Mouse (Mus musculus) limb, embryonic 14.5 days (tissue): Measurements from ENCODE around the gene Slc3a1. TPM values are rescaled to one million over a fixed set of nuclear protein-coding genes. Genes with fewer than 3 reads are reported as not detected.

ENCODE experiments used
- ATAC-seq: fragments of 200-750 bp; cut with Nextera tagmentation; 2 replicates; pipeline ENCODE4 v1.8.0; 2017; ENCODE audit warnings: low read depth, moderate number of reproducible peaks, moderate TSS enrichment; ENCODE audit not compliant: low FRiP score
- DNase-seq: peaks from one replicate; pipeline ENCODE4 v3.0.0-alpha.2; 2015; ENCODE audit warnings: low spot score
- H3K27ac ChIP-seq: fragments of 300-500 bp; sonication (generic); replicated peaks from 2 replicates; pipeline ENCODE4 v1.5.1; 2014; ENCODE audit warnings: low read depth, mild to moderate bottlenecking, low read length, moderate library complexity, mixed read lengths
- H3K27me3 ChIP-seq: fragments of 300-500 bp; sonication (generic); 2 replicates; pipeline ENCODE4 v1.6.1; 2014; ENCODE audit warnings: low read length, mixed read lengths; ENCODE audit not compliant: control insufficient read depth, insufficient read depth
- H3K36me3 ChIP-seq: fragments of 300-500 bp; sonication (generic); 2 replicates; pipeline ENCODE4 v1.6.1; 2014; ENCODE audit warnings: mild to moderate bottlenecking, low read length, moderate library complexity, mixed read lengths; ENCODE audit not compliant: control insufficient read depth, insufficient read depth
- H3K4me1 ChIP-seq: fragments of 300-500 bp; sonication (generic); 2 replicates; pipeline ENCODE4 v1.6.1; 2014; ENCODE audit warnings: antibody characterized with exemption, low read length, mixed read lengths; ENCODE audit not compliant: control insufficient read depth, insufficient read depth
- H3K4me2 ChIP-seq: fragments of 300-500 bp; sonication (generic); replicated peaks from 2 replicates; pipeline ENCODE4 v1.6.1; 2014; ENCODE audit warnings: low read depth, mild to moderate bottlenecking, low read length, moderate library complexity; ENCODE audit not compliant: severe bottlenecking
- H3K4me3 ChIP-seq: fragments of 300-500 bp; sonication (generic); replicated peaks from 2 replicates; pipeline ENCODE4 v1.5.1; 2014; ENCODE audit warnings: low read length
- H3K9ac ChIP-seq: fragments of 300-500 bp; sonication (generic); 2 replicates; pipeline ENCODE4 v1.6.1; 2014; ENCODE audit warnings: mild to moderate bottlenecking, low read depth, low read length, moderate library complexity; ENCODE audit not compliant: severe bottlenecking
- H3K9me3 ChIP-seq: fragments of 300-500 bp; sonication (generic); 2 replicates; pipeline ENCODE4 v1.6.1; 2016; ENCODE audit warnings: low read length; ENCODE audit not compliant: control insufficient read depth
- POLR2A ChIP-seq: fragments of 200-500 bp; IDR thresholded peaks from 2 replicates; pipeline ENCODE4 v1.8.0; 2012; ENCODE audit warnings: inconsistent platforms, mild to moderate bottlenecking, moderate library complexity, borderline replicate concordance; ENCODE audit not compliant: insufficient read depth, insufficient read length; ENCODE audit errors: extremely low read depth
- WGBS: fragments of 180-500 bp; shearing (Covaris S2); extraction: QIAGEN DNeasy Blood & Tissue Kit; methylation state at CpG from one replicate; pipeline ENCODE4 v1.1.7; 2014; 5-methylcytosine and 5-hydroxymethylcytosine counted together
- polyA plus RNA-seq, 2 experiments: library from polyadenylated mRNA; depleted of rRNA in 1 of 2; stranded (reverse) in 1 of 2; unstranded in 1 of 2; fragments of >200 nt; fragmentation: Nextera tagmentation in 1 of 2; extraction: Ambion mirVana in 1 of 2; gene quantifications; 2 replicates each; pipeline versions ENCODE4 v1.2.1 to v1.2.3; 2012 to 2014

Slc3a1 gene
- polyA plus RNA-seq, 2 experiments, result 0.23 to 0.84 TPM

GRCm38 (mm10) chr17:85037855-85038254, 9.7 kb downstream of the Slc3a1 start:
- 84% methylated on average over 5 of the region's 5 CpGs for WGBS
- no peak for ATAC-seq

GRCm38 (mm10) chr17:85038311-85038710, 10.1 kb downstream of the Slc3a1 start:
- no peaks in the 10 kb centered on the region for H3K4me1 ChIP-seq
- no peaks in the 10 kb centered on the region for H3K9me3 ChIP-seq
- no peak overlapping the region for H3K4me3 ChIP-seq
- H3K27ac ChIP-seq, result no peak overlapping the region
- ATAC-seq (no peak), DNase-seq (no peak)
- 83% methylated on average over 4 of the region's 4 CpGs for WGBS
- no peak for TF ChIP-seq POLR2A
- H3K36me3 ChIP-seq, result no peaks in the 10 kb centered on the region
- H3K9ac ChIP-seq, result no peak overlapping the region
- no peaks in the 10 kb centered on the region for H3K27me3 ChIP-seq
- no peak overlapping the region for H3K4me2 ChIP-seq

More at GRCm38 (mm10) chr17:85037855-85038254, 9.7 kb downstream of the Slc3a1 start:
- no peak for TF ChIP-seq POLR2A
- Histone ChIP-seq H3K4me3 (no peak overlapping the region), H3K36me3 (no peaks in the 10 kb centered on the region), H3K9ac (no peak overlapping the region), H3K27ac (no peak overlapping the region), H3K27me3 (no peaks in the 10 kb centered on the region), H3K9me3 (no peaks in the 10 kb centered on the region), H3K4me1 (no peaks in the 10 kb centered on the region), H3K4me2 (no peak overlapping the region)
- DNase-seq, result no peak

GRCm38 (mm10) chr17:85038761-85039160, 10.6 kb downstream of the Slc3a1 start:
- WGBS, result 89% methylated on average over 5 of the region's 5 CpGs
- H3K27me3 ChIP-seq, result no peaks in the 10 kb centered on the region
- H3K27ac ChIP-seq, result no peak overlapping the region
- no peak for TF ChIP-seq POLR2A
- H3K4me2 ChIP-seq, result no peak overlapping the region
- H3K9me3 ChIP-seq, result no peaks in the 10 kb centered on the region
- ATAC-seq, result no peak
- H3K4me3 ChIP-seq, result no peak overlapping the region
- H3K4me1 ChIP-seq, result no peaks in the 10 kb centered on the region
- no peak for DNase-seq
- no peak overlapping the region for H3K9ac ChIP-seq
- no peaks in the 10 kb centered on the region for H3K36me3 ChIP-seq

GRCm38 (mm10) chr17:85040913-85041312, 12.7 kb downstream of the Slc3a1 start:
- H3K27ac ChIP-seq, result no peak overlapping the region
- TF ChIP-seq POLR2A, result no peak
- no peak for DNase-seq
- no peak overlapping the region for H3K4me3 ChIP-seq
- H3K9me3 ChIP-seq, result no peaks in the 10 kb centered on the region
- no peaks in the 10 kb centered on the region for H3K36me3 ChIP-seq
- H3K9ac ChIP-seq, result no peak overlapping the region
- no peaks in the 10 kb centered on the region for H3K27me3 ChIP-seq
- no peaks in the 10 kb centered on the region for H3K4me1 ChIP-seq
- ATAC-seq, result no peak
- no peak overlapping the region for H3K4me2 ChIP-seq
- WGBS, result 73% methylated on average over 7 of the region's 7 CpGs

- H3K9me3 ChIP-seq, result no peaks in the 10 kb centered on the region
- H3K4me3 ChIP-seq, result no peak overlapping the region
- DNase-seq (no peak), ATAC-seq (no peak)
- H3K4me2 ChIP-seq, result no peak overlapping the region
- H3K27ac ChIP-seq, result no peak overlapping the region
- TF ChIP-seq POLR2A, result no peak
- no peaks in the 10 kb centered on the region for H3K4me1 ChIP-seq
- H3K9ac ChIP-seq, result no peak overlapping the region
- 84% methylated on average over 6 of the region's 6 CpGs for WGBS
- no peaks in the 10 kb centered on the region for H3K36me3 ChIP-seq
- no peaks in the 10 kb centered on the region for H3K27me3 ChIP-seq
Observed at GRCm38 (mm10) chr17:85042419-85042818, 14.2 kb downstream of the Slc3a1 start.

- TF ChIP-seq POLR2A, result no peak
- H3K36me3 ChIP-seq, result no peaks in the 10 kb centered on the region
- no peak overlapping the region for H3K4me3 ChIP-seq
- H3K9me3 ChIP-seq, result no peaks in the 10 kb centered on the region
- WGBS, result 70% methylated on average over 6 of the region's 6 CpGs
- DNase-seq (no peak), ATAC-seq (no peak)
- H3K4me1 ChIP-seq, result no peaks in the 10 kb centered on the region
- no peaks in the 10 kb centered on the region for H3K27me3 ChIP-seq
- H3K27ac ChIP-seq, result no peak overlapping the region
- no peak overlapping the region for H3K4me2 ChIP-seq
- H3K9ac ChIP-seq, result no peak overlapping the region
Observed at GRCm38 (mm10) chr17:85043404-85043816, 15.2 kb downstream of the Slc3a1 start.
